Mouse (Mus musculus) spleen, postnatal 36 days (tissue): Measurements from ENCODE around the gene Ebf3.

Experiments
- DNase-seq, 2 experiments: peaks; one replicate each; pipeline ENCODE4 v3.0.0; 2022; ENCODE audit warnings: low spot score in 2 of 2, mixed read lengths in 1 of 2

Ebf3 gene

DNA sequence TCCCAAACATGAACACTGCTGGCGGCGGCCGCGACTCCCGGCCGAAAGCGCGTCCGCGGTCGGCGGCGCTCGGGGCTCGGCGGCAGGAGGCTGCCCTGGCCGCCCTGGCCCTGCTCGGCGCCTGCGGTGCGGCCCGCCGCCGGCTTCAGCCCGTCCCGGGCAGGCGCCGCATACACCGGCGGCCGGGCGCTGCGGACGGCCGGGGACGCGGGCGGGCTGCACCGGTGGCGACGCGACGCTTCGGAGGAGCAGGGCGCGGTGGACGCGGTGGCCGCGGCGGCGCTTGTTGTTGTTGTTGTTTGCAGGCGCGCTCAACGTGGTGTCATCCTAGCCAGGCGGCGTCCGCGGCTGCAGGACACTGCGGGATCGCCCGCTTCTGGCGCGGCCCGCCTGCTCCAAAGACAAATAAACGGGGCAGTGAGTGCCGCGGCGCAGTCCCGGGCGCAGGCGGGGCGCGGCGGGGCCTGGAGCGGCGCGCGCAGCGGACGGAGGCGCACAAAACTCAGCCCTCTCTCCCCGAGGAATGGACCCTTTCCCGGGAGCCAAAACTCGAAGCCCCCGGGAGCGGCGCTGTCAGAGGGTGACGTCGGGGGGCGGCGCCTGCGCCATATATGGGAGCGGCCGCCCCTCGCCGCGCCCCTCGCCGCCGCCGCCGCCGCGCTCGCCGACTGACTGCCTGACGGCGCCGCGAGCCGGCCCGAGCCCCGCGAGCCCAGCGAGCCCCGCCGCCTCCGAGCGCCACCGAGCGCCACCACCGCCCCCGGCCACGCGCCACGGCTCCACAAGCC lies at the start of gene Ebf3:
Gene Ebf3, minus strand, starts transcription at position 542 of the 788 bp plus-strand sequence.
- peak; percentile 27 to 40 for DNase-seq

- DNase-seq, result no peak
These were observed 32.6 kb upstream of the Ebf3 start for GRCm38 (mm10) chr7:137346860-137347259.

DNA sequence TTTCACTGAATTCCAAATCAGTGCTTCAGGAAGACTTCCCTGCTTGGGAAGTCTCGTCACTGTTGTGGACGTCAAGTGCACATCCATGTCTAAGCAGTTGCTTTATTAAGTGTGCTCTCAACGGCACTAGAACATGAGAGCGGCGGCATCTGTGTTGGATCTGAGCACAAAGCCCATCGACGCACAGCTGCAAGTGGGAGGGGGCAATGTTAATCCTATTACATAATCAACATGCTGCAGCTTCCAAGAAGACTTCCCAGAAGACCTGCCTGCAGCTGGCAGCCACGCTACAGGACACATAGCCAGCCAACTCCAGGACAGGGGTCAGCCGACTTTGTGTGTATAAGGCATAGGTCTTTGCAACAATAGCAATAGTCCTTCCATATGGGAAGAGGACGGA lies 31.8 kb upstream of the Ebf3 start:
- no peak for DNase-seq

- DNase-seq, result no peak
These were observed 19.7 kb upstream of the Ebf3 start for GRCm38 (mm10) chr7:137333951-137334350.

DNA sequence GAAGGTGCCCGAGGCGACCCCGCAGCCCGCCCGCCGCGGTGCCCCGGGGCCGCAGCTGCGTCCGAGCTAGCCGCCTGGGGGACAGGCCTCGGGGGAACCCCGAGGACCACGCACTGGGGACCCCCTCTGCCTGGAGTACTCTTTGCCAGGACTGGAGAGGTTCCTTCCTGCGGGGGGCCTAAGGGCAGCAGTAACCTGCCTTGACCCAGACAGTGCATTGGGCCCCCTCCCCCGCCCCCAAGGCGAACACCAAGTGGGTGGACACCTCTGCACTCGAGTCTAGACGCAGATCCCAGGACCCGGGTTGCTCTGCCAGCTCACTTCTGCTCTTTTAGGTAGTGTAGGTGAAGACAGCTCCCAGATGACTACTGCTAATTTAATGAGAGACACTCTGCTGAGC lies 8.7 kb upstream of the Ebf3 start:
- DNase-seq, result no peak

- DNase-seq, result no peak
These were observed 7.9 kb upstream of the Ebf3 start for GRCm38 (mm10) chr7:137321961-137322784.

- no peak for DNase-seq
These were observed 7.0 kb upstream of the Ebf3 start for GRCm38 (mm10) chr7:137321141-137321813.

DNA sequence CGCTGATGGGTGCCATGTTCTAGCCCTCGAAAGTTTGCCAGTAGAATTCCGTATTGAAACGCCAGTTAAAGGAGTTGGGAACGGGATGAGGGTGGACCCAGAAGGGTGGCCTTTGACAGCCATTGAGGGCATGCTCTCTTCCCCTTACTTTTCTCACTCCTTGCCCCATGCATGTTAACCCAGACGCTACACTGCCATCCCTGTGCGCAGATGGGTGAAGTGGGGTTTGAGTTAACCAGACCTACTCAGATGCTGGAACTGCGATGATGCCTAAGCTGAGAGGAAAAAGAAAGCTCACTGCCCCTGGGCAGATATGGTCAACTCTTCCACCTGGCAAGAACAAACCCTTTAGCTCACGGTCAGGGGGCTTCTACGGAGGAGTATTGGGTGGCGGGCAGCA lies 6.1 kb upstream of the Ebf3 start:
- DNase-seq, result no peak

- DNase-seq, result no peak
These were observed 5.0 kb upstream of the Ebf3 start for GRCm38 (mm10) chr7:137318924-137319885.

GRCm38 (mm10) chr7:137318383-137318775 lies 4.1 kb upstream of the Ebf3 start:
- no peak for DNase-seq

- no peak for DNase-seq
These were observed 3.6 kb upstream of the Ebf3 start for GRCm38 (mm10) chr7:137317659-137318382.

DNA sequence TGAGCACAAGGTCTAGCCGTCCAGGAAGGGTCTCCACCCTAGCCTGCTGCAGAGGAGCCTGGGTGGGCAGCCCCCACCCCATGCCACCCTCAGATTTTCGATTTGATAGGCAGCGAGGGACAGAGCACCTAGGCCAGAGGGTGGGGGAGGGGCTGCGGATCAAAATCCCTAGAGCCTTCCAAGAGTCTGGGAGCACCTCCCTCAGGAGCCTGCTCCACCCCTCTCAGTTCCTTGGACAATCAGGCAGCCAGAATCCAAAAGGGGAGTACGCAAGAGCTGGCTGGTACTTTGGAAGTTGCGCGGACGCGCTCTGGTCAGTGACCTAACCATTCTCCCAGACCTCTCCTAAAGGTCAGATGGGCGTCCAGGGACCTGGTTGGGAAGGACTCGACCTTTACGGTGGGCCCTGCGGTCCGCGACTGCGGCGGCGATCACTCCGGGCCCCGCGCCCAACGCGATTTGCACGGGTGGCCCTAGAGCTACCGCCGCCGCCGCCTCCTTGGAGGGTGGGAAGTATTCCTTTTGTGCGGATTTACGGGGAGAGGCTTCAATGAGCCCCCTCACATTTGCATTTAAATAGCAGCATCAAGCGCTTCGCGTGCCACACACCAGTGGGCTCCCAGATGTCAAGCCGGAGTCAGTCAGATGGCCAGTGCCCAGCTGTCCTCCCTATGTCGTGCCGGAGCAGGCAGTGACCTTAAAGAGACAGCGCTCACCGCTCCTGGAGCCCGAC lies 2.8 kb upstream of the Ebf3 start:
- no peak for DNase-seq

- no peak for DNase-seq
These were observed 2.1 kb upstream of the Ebf3 start for GRCm38 (mm10) chr7:137316181-137316925.

DNA sequence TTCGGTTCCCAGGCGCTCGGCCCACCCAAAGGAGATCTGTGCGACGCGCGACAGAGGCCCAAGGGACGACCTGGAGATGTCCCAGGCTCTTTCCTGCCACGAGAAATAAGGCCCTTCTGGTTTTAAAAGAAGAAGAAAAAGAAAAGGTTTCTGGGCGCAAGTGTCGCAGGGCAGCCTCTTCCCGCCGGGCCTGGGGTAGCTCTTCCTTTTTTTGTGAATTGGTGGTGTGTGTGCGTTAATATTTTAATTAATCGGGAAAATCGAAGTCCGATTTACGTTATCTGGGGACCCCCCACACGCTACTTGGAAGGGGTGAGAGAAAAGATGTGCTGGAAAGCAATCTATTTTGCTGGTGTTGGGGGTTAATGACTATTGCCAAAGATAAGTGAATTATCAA lies 1.3 kb upstream of the Ebf3 start:
- DNase-seq, result no peak

DNA sequence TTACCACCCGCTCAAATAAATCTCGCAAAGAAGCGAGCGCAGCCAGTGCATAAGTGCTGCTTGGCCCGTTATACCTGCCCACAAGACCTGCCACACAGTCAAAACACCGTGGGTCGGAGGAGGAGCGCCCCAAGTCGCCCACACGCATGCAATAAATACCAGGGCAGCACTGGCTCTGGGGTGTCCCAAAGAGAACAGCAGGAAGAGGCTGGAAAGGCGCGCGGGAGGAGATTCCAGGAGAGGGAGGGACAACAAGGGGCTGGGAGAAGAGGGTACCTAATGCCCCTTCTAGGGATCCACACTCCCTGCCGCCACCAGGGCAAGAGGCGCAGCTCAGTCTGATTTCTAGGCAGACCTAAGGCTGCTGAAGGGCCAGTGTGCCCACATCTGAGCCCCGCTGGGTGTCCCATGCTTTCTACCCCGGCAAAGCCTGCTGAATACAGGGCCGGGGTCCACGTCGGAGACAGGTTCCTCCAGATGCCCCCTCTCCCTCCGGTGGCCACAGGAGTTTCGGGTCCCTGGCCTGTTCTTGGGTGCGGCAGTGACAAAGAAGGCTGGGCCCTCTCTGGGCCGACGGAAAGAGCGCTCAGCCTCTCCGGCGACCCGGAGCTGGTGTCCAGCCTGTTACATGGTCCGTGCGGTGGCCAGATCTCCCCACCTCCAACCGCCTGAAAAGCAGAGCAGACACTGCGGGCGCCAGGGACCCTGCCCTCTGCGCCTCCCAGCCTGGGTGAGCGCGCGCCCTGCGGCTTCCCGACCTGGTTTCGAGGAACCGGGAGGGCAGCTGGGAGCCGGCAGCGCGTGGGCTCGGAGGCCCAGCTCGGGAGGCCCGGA lies 682 bp upstream of the Ebf3 start:
- no peak for DNase-seq

GRCm38 (mm10) chr7:137313183-137313903 lies 902 bp downstream of the Ebf3 start:
- no peak for DNase-seq

DNA sequence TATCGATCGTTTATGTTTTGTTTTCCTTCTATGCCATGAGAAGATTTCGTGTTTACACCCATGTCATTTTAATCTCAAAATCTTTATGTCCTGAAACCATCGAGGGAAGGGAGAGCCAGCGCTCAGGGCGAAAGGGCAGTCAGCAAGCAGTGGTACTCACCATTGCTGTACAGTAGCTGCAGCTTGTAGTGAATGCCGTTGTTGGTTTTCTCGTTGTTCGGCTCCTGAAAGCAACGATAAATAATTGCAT lies 1.4 kb downstream of the Ebf3 start:
- DNase-seq, result no peak
